Mouse (Mus musculus): ENCODE results near the gene Rpl22l1.

GRCm38 (mm10) chr3:28775958-28776357 lies 29.3 kb upstream of the Rpl22l1 start:
- TF ChIP-seq CTCF (conservative IDR thresholded peaks at IDR 0.05 in 1 of 2, IDR thresholded peaks at IDR 0.05 in 1 of 2; ENCODE audit: low read depth in 2 of 2, low read length in 2 of 2) (no peak), TCF12 (IDR thresholded peaks at IDR 0.05; ENCODE audit: low read depth, low read length) (no peak), JUND (conservative IDR thresholded peaks at IDR 0.05; ENCODE audit: low read depth, low read length) (no peak), POLR2A (IDR thresholded peaks at IDR 0.05; ENCODE audit: low read depth, low read length) (no peak), MAX (IDR thresholded peaks at IDR 0.05; ENCODE audit: low read length) (no peak), MEF2A (IDR thresholded peaks at IDR 0.05; ENCODE audit: borderline replicate concordance, low read depth, low read length) (no peak), MXI1 (IDR thresholded peaks at IDR 0.05; ENCODE audit: low read depth, low read length) (no peak), POLR2AphosphoS2 (IDR thresholded peaks at IDR 0.05; ENCODE audit: low read depth, low read length) (no peak), HCFC1 (IDR thresholded peaks at IDR 0.05; ENCODE audit: low read depth, low read length) (no peak), MAZ (IDR thresholded peaks at IDR 0.05; ENCODE audit: low read depth, low read length) (no peak), UBTF (IDR thresholded peaks at IDR 0.05; ENCODE audit: low read depth, low read length) (no peak), RAD21 (IDR thresholded peaks at IDR 0.05; ENCODE audit: low read depth, low read length) (no peak)
